Mouse (Mus musculus): ENCODE data around the gene Olfr1242.

The Olfr1242 gene

DNA sequence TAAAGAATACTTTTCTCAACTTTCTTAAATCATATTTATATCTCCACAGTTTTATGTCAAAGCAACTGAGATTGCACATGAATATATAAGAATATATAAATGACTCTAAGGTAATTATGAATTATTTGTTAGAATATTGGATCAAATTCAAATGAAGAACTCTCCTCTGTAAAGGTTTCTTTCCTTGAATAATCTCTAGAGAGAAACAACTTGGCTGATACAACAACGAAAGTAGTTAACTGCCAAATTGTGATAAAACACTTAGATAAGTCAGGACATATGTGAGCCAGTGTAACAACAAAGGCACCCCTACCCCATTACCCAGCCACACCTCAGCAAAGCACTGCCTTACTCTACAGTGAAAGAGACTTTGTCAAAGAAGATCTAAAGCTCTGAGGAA, at the start of gene Olfr1242:
Olfr1242 (minus strand) TSS at position 101 of the 400 bp plus-strand sequence.
- no peak for DNase-seq

DNA sequence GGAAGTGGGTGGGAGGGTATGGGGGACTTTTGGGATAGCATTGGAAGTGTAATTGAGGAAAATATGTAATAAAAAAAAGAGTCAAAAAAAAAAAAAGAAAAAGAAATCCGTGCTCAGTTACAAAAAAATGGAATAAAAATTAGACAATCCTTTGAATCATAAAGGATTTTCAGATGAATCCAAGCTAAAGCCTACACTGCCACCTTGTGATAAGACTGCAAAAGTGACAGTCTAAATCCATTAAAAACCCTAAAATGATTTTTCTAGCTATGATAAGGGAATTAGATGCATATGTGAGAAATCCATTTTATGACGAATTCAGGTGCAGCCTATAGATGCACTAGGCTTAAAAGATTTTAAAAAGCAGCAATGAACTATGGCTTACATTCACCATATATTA, 46.4 kb upstream of the Olfr1242 start:
- no peak for DNase-seq

GRCm38 (mm10) chr2:89539923-89540322, 41.8 kb upstream of the Olfr1242 start:
- DNase-seq, result no peak

- DNase-seq, result no peak
Observed at GRCm38 (mm10) chr2:89531387-89531786, 33.3 kb upstream of the Olfr1242 start, which contains the start of gene Olfr1243. Gene Olfr1243 (minus strand): TSS chr2:89531487.

DNA sequence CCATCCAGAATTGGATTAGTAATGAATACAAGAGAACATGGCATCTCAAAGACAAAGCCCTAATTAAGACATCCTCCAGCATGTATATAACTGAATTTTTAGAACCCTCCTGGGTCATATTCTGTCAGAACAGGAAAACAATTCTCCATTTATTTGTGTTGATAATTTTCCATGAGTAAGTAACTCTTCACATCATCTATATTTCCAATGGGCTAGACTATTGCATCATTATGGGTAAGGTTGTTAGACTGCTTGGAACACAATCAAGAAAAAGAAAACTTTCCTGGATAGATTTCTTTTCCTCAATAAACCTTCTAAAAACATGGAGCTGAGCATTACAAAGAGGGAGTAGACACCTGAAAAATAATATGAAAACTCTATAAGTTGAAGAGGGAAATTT, 11.1 kb downstream of the Olfr1242 start, which contains the start of gene Olfr1241:
Olfr1241 (minus strand) TSS at position 101 of the 400 bp plus-strand sequence.
- DNase-seq, result no peak

DNA sequence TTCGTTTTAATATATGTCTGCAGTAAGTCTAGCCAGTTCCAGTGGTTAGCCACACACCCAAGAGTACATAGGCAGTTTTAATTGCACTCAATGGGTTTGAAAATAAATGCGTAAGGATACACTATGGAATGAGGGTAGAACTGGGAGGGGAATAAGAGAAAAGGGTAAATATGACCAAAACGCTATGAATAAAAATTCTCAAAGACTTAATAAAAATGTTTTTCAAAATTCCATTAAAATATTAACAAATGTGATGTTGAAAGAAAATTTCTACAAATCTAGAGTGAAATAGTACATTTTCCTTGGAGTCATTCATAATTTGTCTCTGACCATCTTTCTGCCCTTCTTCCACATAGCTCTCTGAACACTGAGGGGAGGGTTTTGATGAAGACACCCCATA, 55.2 kb downstream of the Olfr1242 start, which contains the start of gene Olfr1240:
Olfr1240 (minus strand) TSS at position 101 of the 400 bp plus-strand sequence.
- DNase-seq, result no peak

Data from kidney, adult 9 months (tissue).